Mouse (Mus musculus): ENCODE data around the gene Pga5.

DNA sequence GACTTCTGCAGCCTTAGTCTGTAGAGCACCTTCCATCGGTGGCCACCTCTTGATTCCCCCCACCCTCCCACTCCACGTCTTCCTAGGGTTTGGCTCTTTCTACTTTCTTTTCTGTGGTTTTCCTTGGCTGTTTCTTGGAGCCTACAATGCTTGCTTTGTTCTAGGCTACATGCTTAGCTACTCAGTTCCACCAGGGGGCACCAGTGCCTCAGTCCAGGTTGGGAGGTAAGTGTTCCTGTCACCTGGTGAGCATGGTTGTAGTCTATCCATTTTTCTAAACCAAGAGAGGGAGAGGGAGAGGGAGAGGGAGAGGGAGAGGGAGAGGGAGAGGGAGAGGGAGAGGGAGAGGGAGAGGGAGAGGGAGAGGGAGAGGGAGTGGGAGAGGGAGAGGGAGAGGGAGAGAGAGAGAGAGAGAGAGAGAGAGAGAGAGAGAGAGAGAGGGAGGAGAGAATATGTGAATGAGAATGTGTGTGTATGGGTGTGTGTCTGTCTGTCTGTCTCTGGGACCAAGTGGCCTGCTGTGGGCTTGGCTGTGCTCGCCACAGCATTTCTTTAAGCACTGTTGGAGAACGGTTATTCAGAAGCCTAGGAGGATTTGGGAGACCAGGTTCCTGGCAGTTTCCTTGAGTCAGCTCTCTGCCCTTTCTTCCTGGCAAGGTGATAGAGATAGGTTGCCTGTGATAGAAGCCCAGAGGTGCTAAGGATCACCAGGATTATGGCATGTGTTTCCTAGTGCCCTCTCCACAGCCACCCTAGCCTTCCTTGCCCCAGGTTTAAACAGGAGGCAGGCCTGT, 37.0 kb upstream of the Pga5 start:
- no peak for TF ChIP-seq POLR2A (IDR thresholded peaks at IDR 0.05; ENCODE audit: insufficient read depth, low read depth, low read length)
- no peak for TF ChIP-seq CTCF (IDR thresholded peaks at IDR 0.05; ENCODE audit: insufficient read depth, low read depth, low read length)
